Mouse (Mus musculus) kidney, embryonic 15.5 days (tissue): ENCODE results near the gene Gm5901. TPM values are rescaled to one million over a fixed set of nuclear protein-coding genes. Genes with fewer than 3 reads are reported as not detected.
A peak's percentile ranks its signal among the peaks of the same experiment; 100 is the strongest.

Experiments used
- ATAC-seq: fragments of 200-750 bp; cut with Nextera tagmentation; replicated peaks from 2 replicates; pipeline ENCODE4 v1.8.0; 2017; ENCODE audit warnings: moderate TSS enrichment; ENCODE audit not compliant: low FRiP score
- H3K27ac ChIP-seq: fragments of 300-500 bp; sonication (generic); 2 replicates; pipeline ENCODE4 v1.5.1; 2015; ENCODE audit warnings: mild to moderate bottlenecking, inconsistent platforms
- H3K27me3 ChIP-seq: fragments of 300-500 bp; sonication (generic); 2 replicates; pipeline ENCODE4 v1.6.1; 2015; ENCODE audit warnings: inconsistent platforms
- H3K36me3 ChIP-seq: fragments of 300-500 bp; sonication (generic); 2 replicates; pipeline ENCODE4 v1.6.1; 2015; ENCODE audit warnings: inconsistent platforms
- H3K4me1 ChIP-seq: fragments of 300-500 bp; sonication (generic); 2 replicates; pipeline ENCODE4 v1.6.1; 2015; ENCODE audit warnings: inconsistent platforms
- H3K4me2 ChIP-seq: fragments of 300-500 bp; sonication (generic); 2 replicates; pipeline ENCODE4 v1.6.1; 2015; ENCODE audit warnings: moderate library complexity, mild to moderate bottlenecking, inconsistent platforms
- H3K4me3 ChIP-seq: fragments of 300-500 bp; sonication (generic); replicated peaks from 2 replicates; pipeline ENCODE4 v1.5.1; 2015; ENCODE audit warnings: mild to moderate bottlenecking, inconsistent platforms
- H3K9ac ChIP-seq: fragments of 300-500 bp; sonication (generic); 2 replicates; pipeline ENCODE4 v1.6.1; 2015; ENCODE audit warnings: mild to moderate bottlenecking, inconsistent platforms
- H3K9me3 ChIP-seq: fragments of 300-500 bp; sonication (generic); replicated peaks from 2 replicates; pipeline ENCODE4 v1.6.1; 2016; ENCODE audit warnings: inconsistent platforms
- WGBS: fragments of 180-500 bp; shearing (Covaris S2); methylation state at CpG from one replicate; pipeline ENCODE4 v1.1.7; 2015; ENCODE audit warnings: mixed read lengths; 5-methylcytosine and 5-hydroxymethylcytosine counted together
- polyA plus RNA-seq: library from polyadenylated mRNA; unstranded; fragments of >200 nt; fragmentation: Nextera tagmentation; extraction: Ambion mirVana; gene quantifications from 2 replicates; pipeline ENCODE4 v1.2.1, GENCODE M21; 2015

The Gm5901 gene
- polyA plus RNA-seq, 1 experiment from 2014 or later, result not detected

- no peak for ATAC-seq
- peaks cover 44% of the 10 kb centered on the region for H3K36me3 ChIP-seq
- no peaks in the 10 kb centered on the region for H3K4me1 ChIP-seq
- no peak overlapping the region for H3K9ac ChIP-seq
- H3K4me3 ChIP-seq, result no peak overlapping the region
- 94% methylated on average over 3 of the region's 3 CpGs for WGBS
- H3K9me3 ChIP-seq, result no peaks in the 10 kb centered on the region
- no peaks in the 10 kb centered on the region for H3K27me3 ChIP-seq
- no peak overlapping the region for H3K27ac ChIP-seq
- no peak overlapping the region for H3K4me2 ChIP-seq
Observed at GRCm38 (mm10) chr7:105373976-105374375, 862 bp upstream of the Gm5901 start.

- no peaks in the 10 kb centered on the region for H3K4me1 ChIP-seq
- ATAC-seq, result no peak
- H3K4me3 ChIP-seq, result no peak overlapping the region
- H3K9ac ChIP-seq, result no peak overlapping the region
- no peak overlapping the region for H3K27ac ChIP-seq
- no peaks in the 10 kb centered on the region for H3K9me3 ChIP-seq
- H3K36me3 ChIP-seq, result peaks cover 90% of the 10 kb centered on the region
- 97% methylated on average over 3 of the region's 3 CpGs for WGBS
- no peak overlapping the region for H3K4me2 ChIP-seq
- H3K27me3 ChIP-seq, result no peaks in the 10 kb centered on the region
Observed at GRCm38 (mm10) chr7:105380329-105380728, 5.5 kb downstream of the Gm5901 start.

GRCm38 (mm10) chr7:105387696-105388095 is 12.9 kb downstream of the Gm5901 start:
- H3K27me3 ChIP-seq, result no peaks in the 10 kb centered on the region
- WGBS, result 91% methylated on average over 2 of the region's 2 CpGs
- H3K4me2 ChIP-seq, result no peak overlapping the region
- no peaks in the 10 kb centered on the region for H3K4me1 ChIP-seq
- no peak for ATAC-seq
- H3K9me3 ChIP-seq, result no peaks in the 10 kb centered on the region
- no peak overlapping the region for H3K27ac ChIP-seq
- H3K4me3 ChIP-seq, result no peak overlapping the region
- peaks cover 89% of the 10 kb centered on the region for H3K36me3 ChIP-seq
- no peak overlapping the region for H3K9ac ChIP-seq

- Histone ChIP-seq H3K27me3 (no peaks in the 10 kb centered on the region), H3K36me3 (peaks cover 63% of the 10 kb centered on the region)
Observed at GRCm38 (mm10) chr7:105390236-105390635, 15.4 kb downstream of the Gm5901 start.

GRCm38 (mm10) chr7:105394606-105395005 is 19.8 kb downstream of the Gm5901 start:
- Histone ChIP-seq H3K36me3 (peaks cover 27% of the 10 kb centered on the region), H3K27ac (no peak overlapping the region), H3K4me1 (peaks cover 7% of the 10 kb centered on the region), H3K4me3 (no peak overlapping the region), H3K9ac (no peak overlapping the region), H3K4me2 (no peak overlapping the region), H3K9me3 (no peaks in the 10 kb centered on the region), H3K27me3 (no peaks in the 10 kb centered on the region)
- 88% methylated on average over 1 of the region's 1 CpGs for WGBS
- no peak for ATAC-seq

More at GRCm38 (mm10) chr7:105390236-105390635, 15.4 kb downstream of the Gm5901 start:
- ATAC-seq, result no peak
- Histone ChIP-seq H3K4me2 (no peak overlapping the region), H3K4me1 (no peaks in the 10 kb centered on the region), H3K27ac (no peak overlapping the region), H3K4me3 (no peak overlapping the region), H3K9me3 (no peaks in the 10 kb centered on the region), H3K9ac (no peak overlapping the region)
- 91% methylated on average over 2 of the region's 2 CpGs for WGBS

- Histone ChIP-seq H3K4me2 (no peak overlapping the region), H3K4me1 (peaks cover 7% of the 10 kb centered on the region), H3K9me3 (no peaks in the 10 kb centered on the region), H3K27me3 (no peaks in the 10 kb centered on the region), H3K27ac (no peak overlapping the region), H3K4me3 (no peak overlapping the region), H3K9ac (no peak overlapping the region), H3K36me3 (peaks cover 21% of the 10 kb centered on the region)
- no peak for ATAC-seq
Observed at GRCm38 (mm10) chr7:105395131-105395820, 20.4 kb downstream of the Gm5901 start.

GRCm38 (mm10) chr7:105396126-105396525 is 21.3 kb downstream of the Gm5901 start:
- H3K27me3 ChIP-seq, result no peaks in the 10 kb centered on the region
- H3K27ac ChIP-seq, result no peak overlapping the region
- H3K4me2 ChIP-seq, result no peak overlapping the region
- no peaks in the 10 kb centered on the region for H3K9me3 ChIP-seq
- H3K4me3 ChIP-seq, result no peak overlapping the region
- peaks cover 16% of the 10 kb centered on the region; the same call in 1 of the 2 replicates for H3K36me3 ChIP-seq
- no peak for ATAC-seq
- peaks cover 14% of the 10 kb centered on the region for H3K4me1 ChIP-seq
- no peak overlapping the region for H3K9ac ChIP-seq

GRCm38 (mm10) chr7:105399058-105399934 is 24.5 kb downstream of the Gm5901 start:
- H3K27ac ChIP-seq, result peak overlapping the region; percentile 82

GRCm38 (mm10) chr7:105399935-105400624 is 25.2 kb downstream of the Gm5901 start, which contains the start of gene Fam160a2:
Gene Fam160a2 (minus strand): TSS chr7:105400054.
- Histone ChIP-seq H3K4me1 (peaks cover 15% of the 10 kb centered on the region), H3K9me3 (no peaks in the 10 kb centered on the region), H3K4me3 (peak within 1 kb of the TSS; percentile 90), H3K27ac (peak within 1 kb of the TSS; percentile 91), H3K9ac (peak within 1 kb of the TSS; percentile 85), H3K4me2 (peak within 1 kb of the TSS; percentile 79), H3K36me3 (0 out of 2 replicates have a peak, but pooled peaks cover 4% of the 10 kb centered on the region), H3K27me3 (no peaks in the 10 kb centered on the region)
- peak; percentile 99 for ATAC-seq
- 1% methylated on average over 54 of the region's 55 CpGs for WGBS

More at GRCm38 (mm10) chr7:105399058-105399934, 24.5 kb downstream of the Gm5901 start:
- ATAC-seq, result peak; percentile 42
- Histone ChIP-seq H3K4me3 (peak overlapping the region; percentile 90), H3K9ac (peak overlapping the region; percentile 85), H3K9me3 (no peaks in the 10 kb centered on the region), H3K27me3 (no peaks in the 10 kb centered on the region), H3K36me3 (peaks cover 4% of the 10 kb centered on the region; the same call in 1 of the 2 replicates), H3K4me1 (peaks cover 15% of the 10 kb centered on the region), H3K4me2 (peak overlapping the region; percentile 79)
- under 1% methylated on average over 25 of the region's 25 CpGs for WGBS

GRCm38 (mm10) chr7:105404268-105404667 is 29.4 kb downstream of the Gm5901 start, which contains the start of gene Cnga4:
Gene Cnga4 (plus strand): TSS chr7:105404568.
- Histone ChIP-seq H3K9me3 (no peaks in the 10 kb centered on the region), H3K27me3 (no peaks in the 10 kb centered on the region), H3K4me3 (no peak within 1 kb of the TSS), H3K4me2 (no peak within 1 kb of the TSS), H3K4me1 (peaks cover 9% of the 10 kb centered on the region), H3K36me3 (no peaks in the 10 kb centered on the region), H3K27ac (no peak within 1 kb of the TSS), H3K9ac (no peak within 1 kb of the TSS)
- WGBS, result 73% methylated on average over 5 of the region's 5 CpGs
- ATAC-seq, result no peak

- Histone ChIP-seq H3K36me3 (no peaks in the 10 kb centered on the region), H3K27me3 (no peaks in the 10 kb centered on the region), H3K9me3 (no peaks in the 10 kb centered on the region), H3K27ac (no peak overlapping the region), H3K9ac (no peak overlapping the region), H3K4me2 (no peak overlapping the region), H3K4me1 (no peaks in the 10 kb centered on the region), H3K4me3 (no peak overlapping the region)
- no peak for ATAC-seq
- 85% methylated on average over 1 of the region's 1 CpGs for WGBS
Observed at GRCm38 (mm10) chr7:105406322-105406721, 31.5 kb downstream of the Gm5901 start.
